Mouse (Mus musculus) urinary bladder, postnatal 14 days (tissue): ENCODE measurements at regions not wholly inside any gene's neighbourhood (a gene's known extent, or its start where the extent isn't known, plus 50 kb on each side); places are given as distances from the start of the nearest gene placed in this dataset.

Source experiments
- DNase-seq: peaks from one replicate; pipeline ENCODE4 v3.0.0; 2021; ENCODE audit warnings: low spot score

GRCm38 (mm10) chr1:105117888-105118287 is 238.6 kb downstream of the Rnf152 start:
- no peak for DNase-seq

GRCm38 (mm10) chr1:105116231-105116630 is 240.3 kb downstream of the Rnf152 start:
- DNase-seq = no peak

- DNase-seq = no peak
Observed at GRCm38 (mm10) chr1:105115391-105115790, 241.1 kb downstream of the Rnf152 start.

GRCm38 (mm10) chr1:105114835-105115234 is 241.7 kb downstream of the Rnf152 start:
- DNase-seq = no peak

- no peak for DNase-seq
Observed at GRCm38 (mm10) chr1:105112762-105113525, 243.6 kb downstream of the Rnf152 start.

- no peak for DNase-seq
Observed at GRCm38 (mm10) chr1:105111236-105111635, 245.3 kb downstream of the Rnf152 start.

- DNase-seq = no peak
Observed at GRCm38 (mm10) chr1:105110581-105111210, 245.8 kb downstream of the Rnf152 start.

GRCm38 (mm10) chr1:105107836-105108235 is 248.7 kb downstream of the Rnf152 start:
- no peak for DNase-seq

GRCm38 (mm10) chr1:105107257-105107656 is 249.3 kb downstream of the Rnf152 start:
- DNase-seq = no peak

GRCm38 (mm10) chr1:105105211-105105610 is 251.3 kb downstream of the Rnf152 start:
- DNase-seq = no peak

- DNase-seq = no peak
Observed at GRCm38 (mm10) chr1:105095091-105095490, 261.4 kb downstream of the Rnf152 start.

- DNase-seq = no peak
Observed at GRCm38 (mm10) chr1:105094500-105094899, 262.0 kb downstream of the Rnf152 start.

- DNase-seq = no peak
Observed at GRCm38 (mm10) chr1:105093875-105094274, 262.6 kb downstream of the Rnf152 start.

GRCm38 (mm10) chr1:105093012-105093411 is 263.5 kb downstream of the Rnf152 start:
- peak; percentile 32 for DNase-seq

- DNase-seq = no peak
Observed at GRCm38 (mm10) chr1:105092309-105092904, 264.1 kb downstream of the Rnf152 start.

GRCm38 (mm10) chr1:105088765-105089520 is 267.6 kb downstream of the Rnf152 start:
- DNase-seq = no peak

- DNase-seq = no peak
Observed at GRCm38 (mm10) chr1:105087623-105088022, 268.9 kb downstream of the Rnf152 start.

GRCm38 (mm10) chr1:105084556-105084955 is 272.0 kb downstream of the Rnf152 start:
- DNase-seq = no peak

GRCm38 (mm10) chr1:105083551-105084103 is 272.9 kb downstream of the Rnf152 start:
- no peak for DNase-seq

- no peak for DNase-seq
Observed at GRCm38 (mm10) chr1:105082823-105083550, 273.5 kb downstream of the Rnf152 start.

- no peak for DNase-seq
Observed at GRCm38 (mm10) chr1:105081942-105082341, 274.6 kb downstream of the Rnf152 start.
